Mouse (Mus musculus) myocyte (in vitro differentiated cells): ENCODE results near the gene Trp53i13. TPM values are rescaled to one million over a fixed set of nuclear protein-coding genes. Genes with fewer than 3 reads are reported as not detected.

Experiments
- H3K27me3 ChIP-seq: one replicate; pipeline ENCODE4 v1.6.1; 2011; ENCODE audit not compliant: control insufficient read depth, insufficient read depth, insufficient read length
- H3K36me3 ChIP-seq: one replicate; pipeline ENCODE4 v1.6.1; 2011; ENCODE audit not compliant: control insufficient read depth, insufficient read depth
- H3K4me2 ChIP-seq: one replicate; pipeline ENCODE4 v1.6.1; 2011; ENCODE audit warnings: low read depth, control low read depth
- H3K4me3 ChIP-seq: one replicate; pipeline ENCODE4 v1.5.1; 2011; ENCODE audit warnings: mild to moderate bottlenecking, control low read depth, moderate library complexity
- H3K79me2 ChIP-seq: one replicate; pipeline ENCODE4 v1.6.1; 2011; ENCODE audit not compliant: control insufficient read depth, insufficient read depth
- H3ac ChIP-seq: one replicate; pipeline ENCODE4 v1.6.1; 2011; ENCODE audit not compliant: control insufficient read depth, insufficient read length
- CEBPB ChIP-seq: IDR thresholded peaks from 2 replicates; pipeline ENCODE4 v1.6.1; 2011; ENCODE audit warnings: mild to moderate bottlenecking, moderate library complexity; ENCODE audit not compliant: poor library complexity, insufficient read depth, severe bottlenecking
- E2F4 ChIP-seq: IDR thresholded peaks from one replicate; pipeline ENCODE4 v1.6.1; 2011; ENCODE audit warnings: mild to moderate bottlenecking, control low read depth, moderate library complexity; ENCODE audit not compliant: insufficient read depth
- MAX ChIP-seq: IDR thresholded peaks from one replicate; pipeline ENCODE4 v1.6.1; 2011; ENCODE audit warnings: low read depth, mild to moderate bottlenecking, control low read depth
- MYOD1 ChIP-seq, 3 experiments: IDR thresholded peaks; one replicate each; pipeline ENCODE4 v1.6.1; 2011; ENCODE audit warnings: control low read depth in 2 of 3, low read depth in 2 of 3, mild to moderate bottlenecking in 2 of 3, moderate library complexity in 1 of 3; ENCODE audit not compliant: insufficient read length in 2 of 3, control insufficient read depth in 1 of 3
- MYOG ChIP-seq, 3 experiments: IDR thresholded peaks; one replicate each; pipeline ENCODE4 v1.6.1; 2011; ENCODE audit warnings: control low read depth in 2 of 3, low read depth in 2 of 3, mild to moderate bottlenecking in 2 of 3; ENCODE audit not compliant: insufficient read length in 2 of 3, control insufficient read depth in 1 of 3, insufficient read depth in 1 of 3
- POLR2A ChIP-seq: IDR thresholded peaks from one replicate; pipeline ENCODE4 v1.6.1; 2011; ENCODE audit warnings: low read depth, mild to moderate bottlenecking, control low read depth, moderate library complexity; ENCODE audit not compliant: insufficient read length
- POLR2AphosphoS2 ChIP-seq: IDR thresholded peaks from one replicate; pipeline ENCODE4 v1.6.1; 2011; ENCODE audit warnings: low read depth, control low read depth; ENCODE audit not compliant: insufficient read length
- REST ChIP-seq: IDR thresholded peaks from one replicate; pipeline ENCODE4 v1.6.1; 2011; ENCODE audit warnings: mild to moderate bottlenecking, control low read depth, moderate library complexity; ENCODE audit not compliant: insufficient read depth, insufficient read length
- SRF ChIP-seq: IDR thresholded peaks from one replicate; pipeline ENCODE4 v1.6.1; 2011; ENCODE audit warnings: low read depth; ENCODE audit not compliant: control insufficient read depth, insufficient read length
- TCF12 ChIP-seq: IDR thresholded peaks from one replicate; pipeline ENCODE4 v1.6.1; 2011; ENCODE audit warnings: mild to moderate bottlenecking, control low read depth; ENCODE audit not compliant: poor library complexity, insufficient read depth, severe bottlenecking
- TCF3 ChIP-seq: IDR thresholded peaks from one replicate; pipeline ENCODE4 v1.6.1; 2011; ENCODE audit warnings: low read depth, control low read depth; ENCODE audit not compliant: insufficient read length
- USF1 ChIP-seq: IDR thresholded peaks from one replicate; pipeline ENCODE4 v1.6.1; 2011; ENCODE audit warnings: low read depth, mild to moderate bottlenecking, control low read depth, moderate library complexity
- polyA plus RNA-seq: library from polyadenylated mRNA; unstranded; fragments of >200 nt; fragmentation: generic; extraction: Trizol; gene quantifications from one replicate; pipeline ENCODE4 v1.2.1, GENCODE M21; 2012; ENCODE audit warnings: missing spikeins

Trp53i13 gene
- polyA plus RNA-seq, 1 experiment: 23.7 TPM

- Histone ChIP-seq H3K36me3 (no peaks in the 10 kb centered on the region), H3K4me3 (peak within 1 kb of the TSS; percentile 35), H3ac (peak within 1 kb of the TSS; percentile 30), H3K27me3 (no peaks in the 10 kb centered on the region), H3K4me2 (peak within 1 kb of the TSS; percentile 98), H3K79me2 (no peaks in the 10 kb centered on the region)
- TF ChIP-seq SRF (no peak), REST (no peak), MYOG (IDR thresholded peaks at IDR 0.05; ENCODE audit: control insufficient read depth in 1 of 3, insufficient read depth in 1 of 3, insufficient read length in 2 of 3, low read depth in 2 of 3) (peak; percentile 7 to 93 (median 82)), CEBPB (no peak), MYOD1 (IDR thresholded peaks at IDR 0.05; ENCODE audit: control insufficient read depth in 1 of 3, insufficient read length in 2 of 3, low read depth in 2 of 3) (peak in 2 of 3 experiments; percentile 97 to 99), POLR2A (peak; percentile 97), POLR2AphosphoS2 (peak; percentile 91), TCF3 (peak; percentile 81), E2F4 (peak; percentile 70), USF1 (no peak), TCF12 (no peak), MAX (no peak)
These were observed 53.3 kb downstream of the Trp53i13 start, which contains the start of gene Coro6 for GRCm38 (mm10) chr11:77462283-77463100. TSS of gene Coro6 (plus strand) at chr11:77462411.

GRCm38 (mm10) chr11:77461856-77462255 lies 53.9 kb downstream of the Trp53i13 start:
- no peaks in the 10 kb centered on the region for H3K27me3 ChIP-seq
- no peaks in the 10 kb centered on the region for H3K79me2 ChIP-seq
- H3K4me2 ChIP-seq: peak overlapping the region; percentile 98
- peak overlapping the region; percentile 35 for H3K4me3 ChIP-seq
- H3K36me3 ChIP-seq: no peaks in the 10 kb centered on the region
- TF ChIP-seq POLR2A: no peak
- no peak for TF ChIP-seq REST
- no peak for TF ChIP-seq MYOD1 (IDR thresholded peaks at IDR 0.05; ENCODE audit: control insufficient read depth in 1 of 3, insufficient read length in 2 of 3, low read depth in 2 of 3)
- no peak for TF ChIP-seq MAX
- no peak for TF ChIP-seq TCF12
- no peak for TF ChIP-seq POLR2AphosphoS2
- TF ChIP-seq CEBPB: no peak
- TF ChIP-seq MYOG (IDR thresholded peaks at IDR 0.05; ENCODE audit: control insufficient read depth in 1 of 3, insufficient read depth in 1 of 3, insufficient read length in 2 of 3, low read depth in 2 of 3): no peak
- TF ChIP-seq E2F4: no peak
- no peak for TF ChIP-seq SRF
- no peak for TF ChIP-seq TCF3
- no peak for TF ChIP-seq USF1
- peak overlapping the region; percentile 30 for H3ac ChIP-seq

Other genes starting within 250 kb of the Trp53i13 start
- gene Coro6, start 53.6 kb downstream of the Trp53i13 start, polyA plus RNA-seq: 50.6 TPM
- 46.0 TPM for gene Ankrd13b, start 26.3 kb downstream of the Trp53i13 start, polyA plus RNA-seq
- gene Git1, start 22.4 kb downstream of the Trp53i13 start, polyA plus RNA-seq: 53.9 TPM
- gene Abhd15, start 859 bp downstream of the Trp53i13 start, polyA plus RNA-seq: 1.4 TPM
- not detected for gene Gm10392, start 3.2 kb upstream of the Trp53i13 start, polyA plus RNA-seq
- 9.2 TPM for gene Taok1, start 91.8 kb upstream of the Trp53i13 start, polyA plus RNA-seq
- gene Nufip2, start 170.2 kb upstream of the Trp53i13 start, polyA plus RNA-seq: 9.3 TPM
- gene Cryba1, start 209.3 kb upstream of the Trp53i13 start, polyA plus RNA-seq: not detected
- gene Myo18a, start 247.3 kb upstream of the Trp53i13 start, polyA plus RNA-seq: 169 TPM